Mouse (Mus musculus) yolk sac, embryonic 10.5 days (tissue): ENCODE measurements around the gene Fchsd2.

ENCODE experiments used
- DNase-seq: peaks from one replicate; pipeline ENCODE4 v3.0.0-alpha.2; 2017; ENCODE audit warnings: low spot score

Fchsd2 gene

DNA sequence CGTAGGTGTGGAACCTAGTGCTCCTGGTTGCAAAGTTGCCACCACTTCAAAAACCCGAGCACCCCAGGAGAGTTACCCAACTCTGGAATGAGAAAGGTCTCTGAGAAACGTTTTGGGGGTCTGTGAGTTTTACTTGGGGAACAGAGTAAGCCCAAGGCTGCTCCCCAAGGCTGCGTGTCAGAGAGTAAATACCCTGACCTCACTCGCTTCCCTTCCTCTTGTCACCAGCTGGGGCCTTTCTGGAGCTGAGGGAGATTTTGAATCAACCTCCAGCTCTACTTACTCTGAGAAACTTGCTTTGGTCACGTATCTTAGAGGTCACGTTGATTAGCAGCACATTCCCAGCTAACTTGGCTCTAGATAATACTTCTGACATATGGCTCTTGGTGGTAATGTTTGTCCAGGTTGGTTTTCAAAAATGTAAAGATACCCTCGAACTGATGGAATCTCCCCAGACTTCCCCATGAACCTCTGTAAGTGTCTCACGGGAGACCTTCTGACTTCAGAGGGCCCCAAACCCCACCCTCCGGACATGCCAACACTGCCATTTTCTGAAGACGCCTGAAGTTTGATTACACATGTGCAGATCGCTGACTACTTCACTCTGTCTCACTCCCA is 20.4 kb upstream of the Fchsd2 start:
- DNase-seq, result no peak

DNA sequence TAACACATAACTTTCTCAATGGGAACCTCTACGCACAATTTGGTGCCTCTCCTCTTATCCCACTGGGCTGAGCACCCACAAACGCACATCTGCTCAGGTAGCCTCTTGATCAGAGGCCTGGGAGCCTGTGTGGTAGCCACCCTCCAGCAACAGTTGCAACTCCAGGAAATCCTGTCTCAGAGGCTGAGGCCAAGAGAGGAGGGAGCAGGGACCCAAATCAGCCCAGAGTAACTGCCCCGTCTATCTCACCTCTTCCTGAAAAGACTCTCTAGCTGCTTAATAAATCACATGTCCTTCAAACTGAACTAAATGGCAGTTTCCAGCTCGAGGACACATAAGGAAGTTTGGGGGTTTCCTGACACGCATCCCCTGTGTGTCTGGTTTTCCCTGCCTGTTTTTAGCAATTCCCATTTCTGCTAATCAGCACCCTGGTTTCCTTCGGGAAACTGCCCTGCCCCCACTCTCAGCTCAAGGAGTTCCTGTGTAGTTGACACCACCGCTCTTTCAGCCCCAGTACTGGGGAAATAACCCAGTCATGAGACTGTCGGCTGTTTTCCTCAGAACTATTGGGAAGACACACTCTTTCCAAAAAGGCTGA is 18.4 kb upstream of the Fchsd2 start:
- no peak for DNase-seq

DNA sequence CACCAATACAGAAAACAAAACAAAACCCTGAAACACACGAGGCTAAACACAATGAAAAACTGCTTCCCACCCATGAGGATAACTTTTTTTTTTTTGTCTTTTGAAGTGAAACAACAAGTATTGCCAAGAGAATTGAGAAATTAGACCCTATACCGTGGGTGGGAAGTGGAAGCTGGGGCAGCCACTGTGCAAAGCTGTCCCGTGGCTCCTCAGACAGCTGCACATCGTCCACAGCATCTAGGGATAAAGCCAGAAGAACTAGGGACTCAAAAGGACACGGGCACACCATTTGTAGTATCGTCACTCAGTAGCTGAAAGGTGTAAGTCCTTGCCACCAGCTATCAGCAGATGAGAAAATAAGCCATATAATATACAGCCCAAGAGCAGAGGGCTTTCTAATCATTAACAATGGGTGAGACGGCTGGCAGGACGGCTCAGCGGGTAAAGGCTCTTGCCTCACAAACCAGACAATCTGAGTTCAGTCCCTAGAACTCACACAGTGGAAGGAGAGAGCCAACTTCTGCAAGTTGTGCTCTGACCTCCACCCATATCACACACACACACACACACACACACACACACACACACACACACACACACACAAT is 9.0 kb upstream of the Fchsd2 start:
- no peak for DNase-seq

DNA sequence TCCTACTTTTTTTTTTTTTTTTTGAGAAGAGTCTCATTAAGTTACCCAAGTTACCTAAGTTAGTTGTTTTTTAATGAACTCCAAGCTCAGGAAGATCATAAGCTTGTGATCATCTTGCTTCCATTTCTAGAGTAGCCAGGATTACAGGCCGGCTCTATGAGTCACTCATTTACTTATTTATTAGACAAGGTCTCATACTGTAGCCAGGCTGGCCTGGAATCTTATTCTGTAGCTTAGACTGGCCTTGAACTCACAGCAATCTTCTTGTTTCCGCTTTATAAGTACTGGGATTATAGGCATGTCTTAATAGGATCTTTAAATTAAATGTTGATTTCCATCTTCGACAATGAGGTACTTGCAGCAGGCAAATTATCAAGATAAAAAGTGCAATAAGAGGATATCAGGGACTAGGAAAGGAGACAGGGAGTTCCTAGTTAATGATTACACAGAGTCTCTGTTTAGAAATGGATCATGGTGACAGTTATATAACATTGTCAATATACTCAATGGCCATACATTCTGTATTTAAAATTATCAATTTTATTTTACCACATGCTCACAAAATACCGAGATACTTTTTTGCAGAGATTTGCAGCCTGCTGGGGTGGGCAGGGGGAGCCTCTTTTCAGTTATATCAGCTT is 7.7 kb upstream of the Fchsd2 start:
- no peak for DNase-seq

DNA sequence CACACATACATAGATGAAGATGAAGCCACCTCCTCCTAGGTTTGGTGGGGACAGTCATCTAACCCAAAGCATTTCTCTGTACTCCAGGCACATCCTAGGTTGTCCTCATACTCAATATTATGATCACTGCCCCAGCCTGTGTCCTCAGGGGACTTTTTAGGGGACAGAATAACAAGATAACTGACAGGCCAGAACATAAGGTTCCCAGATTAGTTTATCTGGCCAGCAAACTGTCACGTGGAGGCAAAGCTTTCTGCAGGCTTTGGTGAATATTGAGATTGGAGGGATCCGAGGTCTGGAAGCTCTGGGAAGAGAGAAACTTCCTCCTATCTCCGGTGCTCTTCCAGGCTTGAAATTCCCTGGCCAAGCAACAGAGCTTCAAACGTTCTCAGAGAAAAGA is 6.9 kb upstream of the Fchsd2 start:
- DNase-seq, result no peak

DNA sequence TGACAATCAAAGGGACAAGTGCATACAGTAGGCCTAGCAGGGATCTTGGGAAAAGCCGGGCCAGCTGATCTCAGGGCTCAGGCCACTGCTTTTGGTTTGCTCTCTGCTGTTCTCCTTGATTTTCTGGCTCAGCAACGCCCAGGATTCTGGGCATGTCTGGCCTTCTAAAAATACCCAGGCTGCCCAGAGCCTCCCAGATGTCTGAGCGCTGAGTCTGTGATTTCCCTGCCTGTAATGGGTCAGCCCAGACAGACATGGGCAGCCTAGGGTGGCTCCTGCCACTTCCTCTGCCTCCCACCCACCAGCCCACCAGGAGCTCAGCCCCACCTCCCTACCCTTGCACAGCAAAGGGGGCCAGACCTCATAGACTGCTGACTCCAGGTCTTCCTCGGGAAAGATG is 4.0 kb upstream of the Fchsd2 start:
- DNase-seq, result no peak

DNA sequence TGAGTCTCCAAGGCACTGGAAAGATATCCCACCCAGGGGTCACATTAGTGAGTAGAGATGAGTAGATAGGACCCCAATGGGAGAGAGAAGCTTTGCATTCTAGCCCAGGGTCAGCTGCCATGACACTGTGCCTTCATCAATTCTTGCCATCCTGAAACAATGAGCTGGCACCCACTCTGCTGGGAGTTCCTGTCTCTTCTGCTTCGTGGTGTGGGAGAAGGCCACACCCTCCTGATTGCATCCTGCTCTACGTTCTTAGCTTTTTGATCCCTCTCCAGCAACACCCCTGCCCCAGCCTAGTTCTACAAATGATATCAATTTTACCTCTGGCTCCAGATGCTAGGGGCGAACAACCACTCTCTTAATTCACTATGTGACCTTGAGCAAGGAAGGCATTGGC is 3.4 kb upstream of the Fchsd2 start:
- no peak for DNase-seq

DNA sequence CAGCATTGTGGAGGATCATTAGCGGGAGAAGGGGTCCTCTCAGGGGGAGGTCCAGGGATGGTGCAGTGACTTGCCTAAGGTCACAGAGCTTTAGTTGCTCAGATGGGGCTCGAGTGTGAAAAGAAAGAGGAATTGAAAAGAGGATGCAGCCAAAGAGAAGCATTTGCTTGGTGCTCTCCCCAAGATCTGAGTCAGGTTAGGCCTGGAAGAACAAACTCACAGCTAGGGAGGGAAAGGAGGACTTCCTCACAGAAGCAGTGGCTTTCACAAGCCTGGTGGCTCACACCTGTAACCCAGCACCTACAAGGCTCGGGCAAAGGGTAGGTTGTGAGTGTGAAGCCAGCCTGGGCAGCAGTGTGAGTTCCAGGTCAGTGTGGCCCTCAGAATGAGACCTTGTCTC is 568 bp downstream of the Fchsd2 start:
- DNase-seq, result no peak

DNA sequence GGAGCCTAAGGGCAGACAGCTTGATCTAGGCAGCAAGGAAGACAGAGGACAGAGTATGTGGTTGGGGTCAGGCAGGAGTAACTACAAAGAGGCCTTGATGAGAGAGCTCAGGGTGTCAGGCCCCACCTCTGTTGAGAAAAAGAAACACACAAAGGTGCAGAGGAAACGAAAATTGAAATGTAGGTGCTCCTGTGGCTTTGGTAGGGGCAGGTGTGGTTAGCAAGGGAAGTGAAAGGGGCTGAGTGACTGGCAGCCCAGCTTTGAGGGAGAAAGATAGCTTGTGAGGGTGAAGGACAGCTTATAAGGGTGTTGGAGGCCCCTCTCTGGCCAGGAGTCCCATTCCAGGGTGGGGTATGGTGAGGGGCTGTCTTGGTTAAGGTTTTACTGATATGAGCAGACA is 2.1 kb downstream of the Fchsd2 start:
- no peak for DNase-seq

DNA sequence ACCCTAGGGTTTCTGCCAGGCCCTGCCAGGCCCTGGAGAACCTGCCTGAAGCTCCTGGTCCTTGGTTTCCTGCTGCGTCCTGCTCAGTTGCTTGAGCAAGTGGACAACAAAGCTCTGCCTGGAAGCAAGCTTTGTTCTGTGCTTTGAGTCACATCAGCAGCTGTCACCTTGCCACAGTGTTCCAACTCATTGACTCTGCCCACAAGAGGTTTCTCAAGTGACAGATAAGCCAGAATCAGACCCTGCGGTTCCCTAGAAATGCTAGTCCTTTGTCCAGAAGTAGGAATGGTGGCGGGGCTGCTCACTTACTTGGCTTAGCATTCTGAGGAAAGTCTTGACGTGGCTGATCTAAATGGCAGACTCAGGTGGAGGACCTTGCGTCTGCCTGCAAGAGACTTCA is 2.9 kb downstream of the Fchsd2 start:
- no peak for DNase-seq

DNA sequence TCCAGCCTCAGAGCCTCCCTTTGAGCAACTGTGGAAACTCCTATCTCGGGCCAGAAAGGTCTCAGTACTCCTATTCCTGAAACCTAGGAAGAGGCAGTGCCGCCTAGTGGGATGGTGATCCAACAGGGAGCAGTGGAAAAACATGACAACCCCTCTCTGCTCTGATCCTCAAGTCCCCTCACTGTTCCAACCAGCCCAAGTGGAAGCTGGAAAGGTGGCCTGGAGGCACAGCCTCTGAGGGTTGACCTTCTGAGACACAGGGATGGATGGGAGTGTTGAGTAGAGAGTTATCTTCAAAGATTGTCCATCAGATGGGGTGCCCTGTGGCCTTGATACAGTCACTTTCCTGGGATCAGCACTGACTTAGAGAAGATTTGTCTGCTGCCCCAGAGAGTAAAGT is 3.9 kb downstream of the Fchsd2 start:
- DNase-seq, result no peak

DNA sequence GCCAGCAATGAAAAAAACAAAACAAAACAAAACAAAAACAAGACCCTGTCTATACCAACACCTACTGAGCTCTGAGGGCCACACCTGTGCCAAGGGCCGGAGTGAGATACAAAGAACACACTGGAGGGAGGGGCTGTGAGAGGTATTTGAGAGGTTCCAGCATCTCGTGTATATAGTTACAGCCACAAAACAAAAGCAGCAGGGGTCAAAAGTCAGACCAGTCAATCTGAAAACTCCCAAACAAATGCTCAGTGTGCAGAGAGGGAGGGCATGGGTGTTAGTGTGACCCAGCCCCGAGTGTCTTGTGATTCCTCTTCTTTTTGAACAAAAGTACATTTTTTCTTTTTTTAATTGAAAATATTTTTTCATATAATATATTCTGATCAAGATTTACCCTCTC is 4.4 kb downstream of the Fchsd2 start:
- no peak for DNase-seq

DNA sequence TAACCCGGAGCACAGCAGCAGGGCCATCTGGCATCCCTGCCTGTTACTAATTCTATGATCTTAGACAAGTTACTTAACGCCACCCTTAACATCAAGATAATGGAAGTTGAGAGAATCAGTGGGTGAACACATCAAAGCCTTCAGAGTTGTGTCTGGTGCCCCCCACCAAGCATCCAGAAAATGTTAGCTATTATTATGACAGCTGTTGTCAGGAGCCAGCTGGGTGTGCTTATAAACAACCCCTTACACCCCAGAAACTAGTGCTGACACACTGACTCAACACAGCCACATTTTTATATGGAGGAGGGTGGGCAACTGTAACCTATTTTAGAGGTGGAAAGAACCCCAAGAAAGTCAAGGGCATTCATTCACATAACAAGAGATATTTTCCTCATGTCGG is 7.3 kb downstream of the Fchsd2 start:
- no peak for DNase-seq

DNA sequence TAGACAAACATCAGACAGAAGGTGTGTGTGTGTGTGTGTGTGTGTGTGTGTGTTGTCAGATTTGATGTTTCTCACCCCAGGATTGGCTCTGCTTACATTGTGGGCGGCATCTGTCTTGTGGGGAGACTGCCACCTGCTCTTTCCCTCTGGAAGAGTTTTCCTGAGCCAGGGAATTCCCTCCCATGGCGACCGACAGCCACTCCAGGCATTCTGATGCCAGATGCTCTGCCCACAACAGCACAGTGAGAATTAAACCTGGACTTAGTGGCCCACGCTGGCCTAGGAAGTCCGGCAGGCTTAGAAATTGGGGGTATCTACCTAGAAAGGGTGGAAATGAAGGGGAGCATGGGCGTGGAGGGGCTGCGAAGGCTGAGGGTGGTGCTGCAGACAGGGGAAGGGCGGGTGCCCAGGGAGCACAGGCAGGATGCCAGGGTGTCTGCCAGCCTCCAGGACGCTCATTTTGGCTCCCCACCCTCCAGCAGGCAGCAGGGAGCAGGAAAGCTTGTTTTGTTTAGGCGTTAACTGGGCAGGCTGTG is 8.6 kb downstream of the Fchsd2 start:
- DNase-seq, result no peak

DNA sequence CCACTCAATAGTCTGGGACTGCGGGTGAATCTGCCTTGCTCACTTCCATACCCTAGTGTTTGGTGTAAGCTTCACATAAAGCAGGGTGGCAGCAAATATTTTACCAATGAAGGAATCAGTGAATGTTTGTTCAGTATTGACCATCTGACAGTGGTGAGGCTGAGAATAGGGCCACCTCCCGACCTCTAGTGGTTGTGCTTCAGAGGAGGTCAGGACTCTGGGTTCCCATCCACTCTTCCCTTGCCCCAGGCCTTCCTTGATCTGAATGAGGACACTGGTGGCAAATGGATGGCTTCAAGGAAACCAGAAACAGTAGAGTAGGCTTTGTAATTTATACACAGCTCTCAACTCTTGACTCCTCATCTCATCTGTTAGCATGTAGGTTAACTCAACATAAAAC is 14.0 kb downstream of the Fchsd2 start:
- DNase-seq, result no peak

DNA sequence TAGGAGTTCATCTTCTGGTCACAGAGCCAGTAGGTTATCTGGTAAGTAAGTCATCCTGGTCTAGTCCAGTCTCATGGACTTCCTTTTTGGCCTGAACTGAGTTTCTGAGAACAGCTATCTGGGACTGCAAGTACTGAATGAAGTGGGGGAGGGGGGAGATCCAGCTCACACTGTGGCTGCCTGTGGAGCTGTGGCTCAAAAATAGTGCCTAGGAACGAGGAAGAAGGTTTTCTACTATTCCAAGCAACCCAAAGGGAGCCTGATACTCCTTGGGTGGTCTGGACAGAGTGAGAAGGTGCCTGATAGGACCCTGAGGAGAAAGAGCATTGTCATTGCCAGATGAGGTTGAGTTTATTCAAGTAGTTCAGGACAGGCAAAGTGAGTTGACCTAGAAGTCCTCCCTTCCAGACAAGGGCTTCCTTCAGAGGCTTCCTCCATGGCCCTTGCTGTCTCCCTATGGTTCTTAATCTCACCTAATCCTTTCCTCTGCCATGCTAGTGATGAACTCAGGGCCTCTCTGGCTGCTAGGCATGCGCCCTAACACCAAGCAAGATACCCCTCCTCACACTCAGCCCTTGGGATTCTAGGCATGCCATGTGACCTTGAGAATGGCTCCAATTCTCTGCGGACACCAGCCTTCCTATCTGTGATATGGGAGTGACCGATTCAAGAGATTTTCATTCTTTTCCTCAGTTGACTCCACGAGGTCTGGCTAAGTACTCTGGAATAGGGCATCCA is 14.6 kb downstream of the Fchsd2 start:
- DNase-seq, result no peak

DNA sequence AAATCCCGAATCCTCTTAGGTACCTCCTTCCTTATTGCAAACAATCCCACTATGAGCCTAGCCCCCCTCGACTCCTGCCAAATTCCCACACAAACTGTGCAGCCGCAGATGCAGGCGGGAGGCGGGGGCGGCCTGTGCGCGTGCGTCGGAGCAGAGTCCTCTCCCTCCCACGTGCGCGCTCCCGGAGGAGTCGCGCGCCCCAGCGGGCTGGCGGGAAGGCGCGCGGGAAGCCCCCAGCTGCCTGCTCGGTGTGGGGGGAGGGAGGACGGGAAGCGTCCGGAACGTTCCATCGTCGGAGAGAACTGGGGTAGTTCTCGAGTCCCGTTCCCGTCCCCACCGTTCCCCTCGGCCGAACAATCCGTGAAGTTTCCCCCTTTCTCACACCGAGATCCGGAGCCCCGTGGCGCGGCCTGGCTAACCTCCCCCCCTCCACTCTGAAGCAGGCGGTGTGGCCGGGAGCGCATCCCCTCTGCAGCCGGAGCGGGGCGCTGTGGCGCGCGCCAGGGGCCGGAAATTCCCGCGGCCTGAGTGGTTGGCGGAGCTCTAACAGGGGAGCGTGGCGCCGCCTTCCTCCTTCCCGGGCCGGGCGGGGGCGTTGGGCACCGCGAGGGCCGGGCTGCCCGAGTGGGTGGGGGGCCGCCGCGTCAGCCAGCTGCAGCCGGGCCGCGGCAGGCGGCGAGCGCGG is 15.4 kb downstream of the Fchsd2 start:
- peak; percentile 99 for DNase-seq

DNA sequence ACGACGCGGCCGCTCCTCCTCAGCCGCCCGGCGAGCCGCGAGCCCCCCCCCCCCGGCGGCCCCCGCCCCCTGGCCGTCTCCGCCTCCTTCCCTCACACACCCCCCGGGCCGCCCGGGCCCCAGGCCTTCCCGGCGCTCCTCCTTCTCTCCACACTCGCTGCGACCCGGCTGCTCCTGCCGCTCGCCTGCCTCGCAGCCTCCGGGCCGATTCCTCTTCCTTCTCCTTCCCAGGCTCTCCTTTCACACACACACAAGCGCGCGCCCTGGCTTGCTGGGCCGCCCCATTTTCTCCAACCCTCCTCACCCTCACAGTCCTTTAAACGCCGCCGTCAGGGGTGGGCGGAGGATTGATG is 16.0 kb downstream of the Fchsd2 start:
- no peak for DNase-seq

DNA sequence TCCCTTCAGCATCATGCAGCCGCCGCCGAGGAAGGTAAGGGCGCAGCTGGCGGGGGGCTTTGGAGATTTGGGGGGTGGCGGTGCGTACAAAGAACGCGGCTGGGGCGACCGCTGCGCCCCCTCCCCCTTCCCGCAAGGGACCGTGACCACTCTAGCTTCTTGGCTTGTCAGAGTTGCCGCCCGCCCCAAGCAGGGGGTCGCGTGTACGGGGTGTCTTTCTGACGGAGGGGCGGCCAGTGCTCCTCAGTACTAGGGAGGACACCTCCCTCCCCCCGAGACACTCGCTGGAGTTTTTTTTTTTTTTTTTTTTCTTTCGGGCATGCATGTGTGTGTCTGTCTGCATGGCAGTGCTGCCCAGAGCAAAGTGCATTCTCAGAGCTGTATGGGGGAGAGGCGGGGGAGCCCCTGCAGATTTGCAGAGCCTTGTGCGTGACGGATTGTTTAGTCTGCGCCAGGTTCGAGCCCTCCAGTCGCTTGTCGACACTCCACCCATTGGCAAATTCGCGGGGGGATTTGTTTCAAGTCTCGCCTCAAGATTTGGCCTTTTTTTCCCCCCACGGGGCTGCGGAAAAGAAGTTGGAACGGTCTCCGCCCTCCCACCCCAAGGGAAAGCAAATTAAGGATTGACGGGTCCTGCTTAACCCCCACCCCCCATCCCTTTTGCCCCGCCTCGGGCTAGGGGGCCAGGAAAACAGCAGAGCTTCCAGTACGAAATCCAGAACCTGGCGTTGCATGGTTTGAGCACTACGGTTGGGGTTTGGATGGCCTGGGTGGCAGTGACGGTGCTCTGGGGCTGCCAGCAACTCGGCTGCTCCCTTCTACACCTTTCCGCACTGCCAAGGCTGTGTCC is 16.6 kb downstream of the Fchsd2 start:
- peak; percentile 58 for DNase-seq

DNA sequence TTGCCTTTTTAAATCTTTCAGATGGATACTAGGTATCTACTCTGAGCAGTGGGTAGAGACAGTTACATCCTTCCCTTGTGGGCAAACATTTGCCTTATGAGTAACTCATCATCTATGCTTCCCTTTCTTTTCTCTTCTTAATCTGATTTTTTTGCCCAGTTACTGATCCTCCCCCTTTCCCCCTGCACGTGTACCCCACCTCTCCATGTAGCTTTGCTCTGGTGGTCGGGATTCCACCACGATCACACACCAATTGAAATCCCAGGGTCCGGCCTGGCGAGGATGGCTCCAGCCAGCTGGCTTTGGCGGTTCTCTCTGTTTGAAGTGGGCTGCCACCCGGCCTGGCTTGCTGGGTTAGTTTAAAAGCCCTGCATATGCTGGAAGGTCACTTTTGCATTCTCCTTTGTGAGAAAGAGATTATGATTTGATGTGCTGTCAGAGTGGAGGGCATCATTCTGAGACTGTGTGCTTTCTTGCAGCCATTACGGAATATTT is 17.2 kb downstream of the Fchsd2 start:
- DNase-seq, result no peak

DNA sequence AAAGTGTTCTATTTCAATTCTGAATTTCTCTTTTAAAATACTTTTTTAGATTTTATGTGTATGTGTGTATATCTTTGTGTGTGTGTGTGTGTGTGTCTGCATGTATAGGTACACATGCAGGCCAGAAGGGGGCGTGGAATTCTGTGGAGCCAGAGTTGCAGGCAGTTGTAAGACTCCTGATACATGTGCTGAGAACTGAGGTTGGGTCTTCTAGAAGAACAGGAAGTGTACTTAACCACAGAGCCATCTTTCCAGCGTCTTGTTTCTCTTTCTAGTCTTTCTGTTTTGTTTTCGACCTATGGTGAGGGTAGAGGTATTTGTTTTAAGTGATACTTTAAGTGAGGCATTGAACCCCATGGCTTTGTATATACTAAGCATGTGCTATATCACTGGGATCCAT is 20.7 kb downstream of the Fchsd2 start:
- DNase-seq, result no peak
